Mouse (Mus musculus) testis, adult 2 months (tissue): ENCODE measurements around the gene Hectd3.

Experiments
- CTCF ChIP-seq: fragments of 200-500 bp; IDR thresholded peaks from 2 replicates; pipeline ENCODE4 v1.5.1; 2012; ENCODE audit warnings: low read depth, mild to moderate bottlenecking, inconsistent platforms, low read length, moderate library complexity; ENCODE audit not compliant: control insufficient read depth, insufficient read depth, insufficient replicate concordance
- POLR2A ChIP-seq: fragments of 200-500 bp; IDR thresholded peaks from 2 replicates; pipeline ENCODE4 v1.6.1; 2012; ENCODE audit warnings: low read depth, mild to moderate bottlenecking, inconsistent platforms, low read length, moderate library complexity; ENCODE audit not compliant: control insufficient read depth

GRCm38 (mm10) chr4:117040791-117041190 is 45.7 kb downstream of the Hectd3 start:
- no peak for TF ChIP-seq CTCF
- TF ChIP-seq POLR2A = no peak
